Mouse (Mus musculus): ENCODE measurements around the gene Alkbh5. TPM values are rescaled to one million over a fixed set of nuclear protein-coding genes. Genes with fewer than 3 reads are reported as not detected.

Gene Alkbh5
- 10 to 100 TPM; 69.1 to 71.9 TPM for total RNA-seq (2021)

DNA sequence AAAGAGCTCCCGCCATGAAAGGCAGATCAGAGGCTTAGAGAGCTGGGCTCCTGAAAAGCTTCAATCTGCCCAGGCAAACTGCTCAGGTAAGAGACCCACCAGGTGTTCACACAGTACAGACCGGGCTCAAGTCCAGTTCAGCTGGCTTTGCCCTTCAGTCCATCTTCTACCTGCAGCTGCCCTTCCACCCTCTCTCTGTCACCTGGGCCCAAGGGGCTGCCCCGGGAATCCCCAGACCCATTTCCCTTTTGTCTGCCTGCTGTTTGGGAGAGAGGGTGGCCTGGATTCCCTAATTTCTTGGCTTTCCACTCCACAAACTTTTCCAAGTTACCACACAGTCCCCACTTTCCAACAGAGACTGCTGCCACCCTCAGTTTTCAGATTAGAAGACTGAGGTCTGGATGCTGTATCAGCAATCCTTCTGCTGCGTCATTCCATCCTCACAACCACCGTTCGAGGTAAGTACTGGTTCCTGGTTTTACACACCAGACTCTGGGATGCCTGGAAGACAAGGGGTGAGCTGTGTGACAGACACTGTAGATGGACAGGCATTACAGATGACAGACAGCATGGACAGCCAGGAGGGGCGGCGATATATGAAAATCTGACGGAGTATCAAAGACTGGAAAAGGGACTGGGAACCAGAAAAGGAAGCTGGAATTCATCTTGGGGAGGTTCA, at the start of gene Alkbh5:
Gene Alkbh5, plus strand, starts transcription at position 202 of the 679 bp plus-strand sequence.
- peak; percentile 21 for DNase-seq

DNA sequence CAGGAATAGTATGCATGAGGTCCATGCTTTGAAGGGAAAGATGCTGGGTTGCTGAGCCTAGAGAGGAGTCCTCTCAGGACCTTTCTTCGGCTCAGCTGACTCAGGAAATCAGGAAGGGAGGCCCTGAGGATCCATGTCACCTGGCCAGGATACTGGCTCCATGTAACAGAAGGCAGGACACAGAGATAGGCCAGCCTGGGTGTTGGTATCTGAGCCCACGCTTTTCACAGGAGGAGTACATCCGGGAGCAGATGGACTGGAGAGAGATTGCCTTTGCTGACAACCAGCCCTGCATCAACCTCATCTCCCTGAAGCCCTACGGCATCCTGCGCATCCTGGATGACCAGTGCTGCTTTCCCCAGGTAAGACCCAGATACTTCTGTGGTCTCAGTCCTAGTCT, 43.5 kb upstream of the Alkbh5 start:
- DNase-seq: no peak

DNA sequence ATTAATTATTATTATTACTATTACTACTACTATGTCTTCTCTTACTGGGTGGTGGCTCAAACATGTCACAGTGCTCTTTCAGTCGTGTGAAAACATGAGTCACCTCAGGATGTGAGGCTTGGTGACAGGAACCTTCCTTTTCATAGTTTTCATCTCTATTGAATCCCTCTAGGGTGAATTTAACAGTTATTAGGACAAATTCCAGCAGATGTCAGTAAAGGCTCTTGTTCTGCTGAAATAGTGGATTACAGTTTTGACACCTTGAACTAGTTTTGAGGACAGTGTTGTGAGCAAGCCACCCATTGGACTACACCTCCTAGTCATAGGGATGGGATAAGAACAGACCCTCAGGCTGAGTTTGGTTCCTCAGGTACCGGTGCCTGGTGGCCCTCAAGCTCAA, 40.5 kb upstream of the Alkbh5 start:
- no peak for DNase-seq

DNA sequence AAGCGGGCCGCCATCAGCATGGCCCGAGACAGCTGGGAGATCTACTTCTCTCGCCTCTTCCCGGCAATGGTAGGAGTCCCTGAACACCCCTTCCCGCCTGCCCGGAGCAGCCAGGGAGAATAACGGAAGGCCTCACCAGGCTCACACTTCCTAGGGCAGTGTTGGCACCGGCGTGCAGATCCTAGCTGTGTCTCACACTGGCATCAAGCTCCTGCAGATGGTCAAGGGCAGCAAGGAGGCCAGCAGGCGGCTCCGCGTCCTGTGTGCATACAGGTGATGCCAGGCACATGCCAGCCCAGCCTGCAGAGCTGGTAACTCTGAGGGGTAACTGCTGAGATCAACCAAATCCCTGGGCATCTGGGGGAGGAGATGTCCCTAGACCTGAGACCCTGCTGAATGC, 28.9 kb upstream of the Alkbh5 start:
- DNase-seq: no peak

GRCm38 (mm10) chr11:60508950-60509349, 27.2 kb upstream of the Alkbh5 start:
- DNase-seq: no peak

DNA sequence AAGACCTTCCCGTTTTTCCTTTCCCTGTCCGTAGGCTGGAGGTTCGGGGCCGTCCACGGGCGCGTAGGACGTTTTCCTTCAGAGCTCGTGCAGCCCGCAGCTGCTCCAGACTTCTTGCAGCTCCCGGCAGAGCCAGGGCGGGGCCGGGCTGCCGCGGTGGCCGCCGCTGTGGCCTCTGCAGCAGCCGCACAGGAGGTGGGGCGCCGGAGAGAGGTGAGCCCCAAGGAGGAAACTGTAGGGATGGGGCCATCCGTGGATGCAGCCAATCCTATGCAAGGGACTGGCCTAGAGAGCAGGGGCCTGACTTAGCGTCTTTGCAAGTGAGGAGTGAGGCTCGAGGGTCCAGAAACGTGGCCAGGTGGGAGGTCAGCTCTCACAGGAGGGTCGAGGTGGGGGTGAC, 26.7 kb upstream of the Alkbh5 start:
- no peak for DNase-seq

DNA sequence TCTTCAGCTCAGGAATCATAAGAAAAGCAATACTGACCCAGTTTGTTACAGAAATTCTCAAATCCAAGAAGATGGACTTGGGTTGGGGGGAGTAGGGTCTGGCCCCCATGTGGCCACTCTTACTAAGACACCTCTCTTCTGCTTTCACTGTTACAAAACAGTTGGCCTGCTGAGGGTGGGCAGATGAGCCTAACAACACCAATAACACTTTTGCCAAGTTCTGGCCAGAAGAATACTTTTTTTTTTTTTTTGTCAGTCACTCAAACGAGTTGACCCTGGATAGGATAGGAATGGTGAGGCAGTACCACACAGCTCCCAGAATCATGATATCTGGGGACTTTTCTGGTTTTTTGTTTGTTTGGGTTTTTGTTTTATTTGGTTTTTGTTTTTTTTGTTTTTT, 24.3 kb upstream of the Alkbh5 start:
- no peak for DNase-seq

DNA sequence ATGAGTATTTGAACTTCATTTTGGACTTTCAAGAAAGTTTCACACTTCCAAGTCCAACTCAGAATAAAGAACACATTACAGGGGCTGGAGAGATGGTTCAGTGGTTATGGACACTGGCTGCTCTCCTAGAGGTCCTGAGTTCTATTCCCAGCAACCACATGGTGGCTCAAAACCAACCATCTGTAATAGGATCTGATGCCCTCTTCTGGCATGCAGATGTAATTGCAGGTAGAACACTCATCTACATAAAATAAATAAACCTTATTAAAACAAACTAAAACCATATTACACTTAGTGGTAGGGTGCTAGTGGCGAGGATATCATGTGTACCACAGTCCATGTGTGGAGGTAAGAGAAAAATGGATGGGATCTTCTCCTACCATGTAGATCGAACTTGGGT, 23.7 kb upstream of the Alkbh5 start:
- no peak for DNase-seq

GRCm38 (mm10) chr11:60514941-60515340, 21.2 kb upstream of the Alkbh5 start:
- no peak for DNase-seq

DNA sequence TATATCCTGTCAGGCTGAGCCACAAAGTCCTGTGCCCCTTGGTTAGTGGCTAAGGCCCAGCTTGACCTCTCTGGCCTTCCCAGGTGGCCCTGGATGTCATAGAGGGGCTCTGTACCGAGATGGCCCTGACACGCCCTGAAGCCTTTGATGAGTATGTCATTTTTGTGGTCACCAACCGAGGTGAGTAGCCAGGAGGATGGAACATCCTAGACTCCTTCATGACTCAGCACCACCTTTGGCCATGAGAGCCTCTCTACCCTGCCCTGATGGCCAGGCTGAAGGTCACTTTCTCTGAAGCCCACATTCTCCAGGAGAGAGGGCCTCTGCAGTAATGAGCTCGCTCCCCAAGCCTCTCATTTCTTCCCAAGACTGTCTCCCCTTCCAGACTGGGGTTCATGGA, 17.9 kb upstream of the Alkbh5 start:
- no peak for DNase-seq

- DNase-seq: no peak
Measured at GRCm38 (mm10) chr11:60522027-60522426, 14.2 kb upstream of the Alkbh5 start.

DNA sequence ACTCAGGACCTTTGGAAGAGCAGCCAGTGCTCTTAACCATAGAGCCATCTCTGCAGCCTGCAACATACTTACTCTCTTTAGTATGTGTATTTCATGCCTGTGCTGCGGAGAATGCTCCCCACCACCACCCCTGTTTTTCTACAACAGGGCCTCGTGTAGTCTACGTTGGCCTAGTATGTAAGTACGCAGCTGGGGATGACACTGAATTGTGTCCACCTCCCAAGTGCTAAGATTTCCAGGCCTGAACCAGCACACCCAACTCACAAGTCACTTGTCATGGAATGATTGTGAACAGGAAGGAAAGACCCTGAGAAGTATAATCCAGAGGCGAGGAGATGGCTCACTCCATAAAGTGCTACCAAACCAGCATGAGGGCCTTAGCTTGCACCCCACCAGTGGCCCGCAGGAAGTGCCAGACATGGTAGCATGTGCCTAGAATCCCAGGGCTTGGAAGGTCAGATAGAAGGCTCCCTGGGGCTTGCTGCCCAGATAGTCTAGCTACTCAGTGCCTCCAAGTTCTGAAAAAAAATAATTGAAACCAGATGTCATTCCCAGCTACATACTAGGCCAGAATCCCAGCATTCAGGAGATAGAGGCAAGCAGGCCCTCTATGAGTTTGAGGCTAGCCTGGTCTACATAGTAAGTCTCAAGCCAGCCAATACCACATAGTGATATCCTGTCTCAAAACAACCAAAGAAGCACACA, 13.4 kb upstream of the Alkbh5 start:
- DNase-seq: no peak

GRCm38 (mm10) chr11:60526461-60526860, 9.7 kb upstream of the Alkbh5 start:
- no peak for DNase-seq

- no peak for DNase-seq
Measured at GRCm38 (mm10) chr11:60535676-60536075, 505 bp upstream of the Alkbh5 start.

- peak; percentile 94 for DNase-seq
Measured at GRCm38 (mm10) chr11:60536859-60537467, 782 bp downstream of the Alkbh5 start.

GRCm38 (mm10) chr11:60537468-60538347, 1.5 kb downstream of the Alkbh5 start:
- peak; percentile 96 for DNase-seq

GRCm38 (mm10) chr11:60538371-60539281, 2.4 kb downstream of the Alkbh5 start:
- peak; percentile 44 for DNase-seq

DNA sequence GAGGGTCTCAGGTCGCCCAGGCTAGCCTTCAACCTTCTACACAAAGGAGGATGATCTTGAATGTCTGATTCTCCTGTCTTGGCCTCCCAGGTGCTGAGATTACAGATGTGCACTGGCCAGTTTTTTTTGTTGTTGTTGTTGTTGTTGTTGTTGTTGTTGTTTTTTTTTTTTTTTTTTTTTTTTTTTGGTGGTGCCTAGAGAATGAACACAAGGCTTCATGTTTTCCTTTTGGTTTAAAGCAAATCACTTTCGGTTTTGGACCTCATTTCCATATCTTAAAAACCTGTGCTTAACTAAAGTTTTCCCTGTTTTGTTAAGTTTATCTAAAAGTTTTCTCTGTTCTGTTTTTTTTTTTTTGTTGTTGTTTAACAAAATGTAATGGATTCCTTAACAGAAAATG, 3.4 kb downstream of the Alkbh5 start:
- no peak for DNase-seq

DNA sequence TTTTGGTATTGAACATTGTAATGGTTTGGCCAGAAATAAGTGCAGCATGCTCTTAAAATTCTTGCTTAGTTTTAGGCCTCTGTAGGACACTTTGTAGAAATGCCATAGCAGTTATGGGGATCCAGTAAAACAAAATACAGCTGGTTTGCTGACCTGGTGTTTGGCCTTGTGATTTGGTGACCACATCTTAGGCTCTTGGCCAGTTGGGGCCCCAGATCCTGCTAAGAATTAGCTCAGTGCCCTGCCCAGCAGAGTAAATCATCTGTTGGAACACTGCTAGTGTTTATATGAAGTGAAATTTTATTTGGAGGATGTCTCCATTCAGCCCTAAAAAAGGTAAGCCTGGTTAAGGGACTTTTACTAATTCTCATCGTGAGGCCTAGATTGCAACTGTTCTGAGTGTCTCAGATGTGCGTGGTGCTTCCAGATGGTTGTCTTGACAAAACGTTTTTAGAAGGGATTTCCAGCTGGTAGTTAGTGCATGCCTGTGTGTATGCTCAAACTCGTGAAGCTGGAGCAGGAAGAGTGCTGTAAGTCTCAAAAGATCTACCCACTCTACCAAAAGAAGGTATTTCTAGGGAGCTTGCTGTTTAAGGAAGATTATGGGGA, 3.9 kb downstream of the Alkbh5 start:
- DNase-seq: peak; percentile 33

- no peak for DNase-seq
Measured at GRCm38 (mm10) chr11:60540761-60541160, 4.6 kb downstream of the Alkbh5 start.

DNA sequence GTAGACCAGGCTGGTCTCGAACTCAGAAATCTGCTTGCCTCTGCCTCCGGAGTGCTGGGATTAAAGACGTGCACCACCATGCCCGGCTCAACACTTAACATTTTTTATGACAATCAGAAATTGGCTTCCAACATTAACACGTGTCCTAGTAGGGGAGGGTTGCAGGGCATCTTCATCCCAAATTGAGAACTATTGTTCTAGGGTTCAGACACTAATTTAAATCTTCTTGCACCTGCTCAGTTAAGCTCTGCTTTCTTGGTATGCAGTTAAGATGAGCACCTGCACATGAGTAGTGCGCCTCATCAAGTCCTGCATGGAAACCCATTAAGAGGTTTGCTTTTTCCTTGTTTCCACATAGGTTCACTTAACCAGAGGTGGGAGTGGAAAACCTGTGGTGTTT, 5.7 kb downstream of the Alkbh5 start:
- DNase-seq: no peak
